Mouse (Mus musculus) NIH3T3 (cell line): Measurements from ENCODE around the gene Zyg11b.

Experiments used
- DNase-seq: peaks from one replicate; pipeline ENCODE4 v3.0.0-alpha.2; 2012; ENCODE audit warnings: low read depth

The Zyg11b gene

DNA sequence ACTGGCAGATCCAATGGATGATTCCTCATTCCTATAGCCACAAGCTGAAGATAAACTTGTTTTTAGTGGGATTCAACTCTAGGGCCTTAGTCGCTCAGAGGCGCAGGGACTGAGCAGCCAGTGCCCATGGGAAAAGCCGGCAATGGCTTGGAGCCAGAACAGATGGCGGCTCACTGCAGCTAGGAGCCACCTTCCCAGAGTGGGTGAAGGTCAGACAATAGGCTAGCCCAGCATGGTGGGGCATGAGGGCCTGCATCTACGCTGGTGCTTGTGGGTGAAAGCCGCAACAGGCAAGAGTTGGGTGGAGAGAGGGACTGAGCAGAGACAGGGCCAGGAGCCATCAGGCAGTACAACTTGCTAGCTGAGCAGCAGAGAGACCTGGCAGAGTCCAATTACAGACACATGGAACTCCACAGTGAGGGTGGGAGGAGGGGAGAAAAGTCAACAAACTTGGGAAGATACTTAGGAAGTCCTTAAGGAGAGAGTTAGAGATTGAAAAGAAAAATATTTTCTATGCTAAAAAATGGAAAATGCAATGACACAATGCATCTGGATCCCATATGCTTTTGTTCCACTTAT lies 104.5 kb downstream of the Zyg11b start:
- DNase-seq = no peak

DNA sequence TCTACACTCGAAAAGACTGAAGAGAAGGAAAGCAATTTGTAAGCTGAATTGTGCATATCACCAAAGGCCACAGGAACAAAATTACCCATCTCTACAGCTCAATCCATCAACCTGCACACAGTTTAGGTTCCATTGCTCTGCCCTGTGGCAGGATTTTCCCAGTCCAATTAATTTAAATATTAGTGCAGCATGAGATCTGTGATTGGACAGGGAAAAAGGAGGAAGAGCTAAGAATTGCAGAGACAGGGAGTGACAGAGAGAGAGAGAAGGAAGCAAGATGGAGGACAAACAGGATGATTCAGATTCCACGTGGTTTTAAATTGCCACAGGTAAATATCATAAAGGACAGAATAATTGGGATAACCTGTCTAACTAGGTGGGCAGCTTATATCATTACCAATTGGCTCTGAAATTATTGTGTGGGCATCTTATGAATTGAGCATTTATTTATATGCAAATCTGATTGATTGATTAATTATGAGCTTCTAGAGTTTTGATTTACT lies 108.0 kb downstream of the Zyg11b start:
- DNase-seq = no peak

DNA sequence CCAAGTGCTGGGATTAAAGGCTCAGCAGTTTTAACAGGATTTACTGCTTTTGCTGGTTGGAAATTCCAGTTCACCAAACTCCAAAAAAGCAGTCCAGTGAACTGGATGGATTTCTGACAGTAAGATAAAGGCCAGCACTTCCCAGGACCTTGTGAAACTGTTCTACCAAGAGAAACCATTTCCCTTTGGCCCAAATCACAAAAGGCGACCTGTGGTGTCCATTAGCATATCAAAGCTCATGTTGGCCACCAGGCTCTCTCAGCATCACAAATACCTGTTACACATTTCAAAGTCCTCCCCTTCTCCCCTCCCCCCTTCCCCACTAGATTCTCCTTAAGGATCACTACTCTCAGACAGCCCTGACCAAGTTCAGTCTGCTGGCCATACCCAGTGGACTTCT lies 118.6 kb downstream of the Zyg11b start:
- DNase-seq = no peak
